Mouse (Mus musculus) limb, embryonic 14.5 days (tissue): Measurements from ENCODE around the gene Hemk1. TPM values are rescaled to one million over a fixed set of nuclear protein-coding genes. Genes with fewer than 3 reads are reported as not detected.

Experiments used
- ATAC-seq: fragments of 200-750 bp; cut with Nextera tagmentation; 2 replicates; pipeline ENCODE4 v1.8.0; 2017; ENCODE audit warnings: low read depth, moderate number of reproducible peaks, moderate TSS enrichment; ENCODE audit not compliant: low FRiP score
- DNase-seq: peaks from one replicate; pipeline ENCODE4 v3.0.0-alpha.2; 2015; ENCODE audit warnings: low spot score
- H3K27ac ChIP-seq: fragments of 300-500 bp; sonication (generic); replicated peaks from 2 replicates; pipeline ENCODE4 v1.5.1; 2014; ENCODE audit warnings: low read depth, mild to moderate bottlenecking, low read length, moderate library complexity, mixed read lengths
- H3K27me3 ChIP-seq: fragments of 300-500 bp; sonication (generic); 2 replicates; pipeline ENCODE4 v1.6.1; 2014; ENCODE audit warnings: low read length, mixed read lengths; ENCODE audit not compliant: control insufficient read depth, insufficient read depth
- H3K36me3 ChIP-seq: fragments of 300-500 bp; sonication (generic); 2 replicates; pipeline ENCODE4 v1.6.1; 2014; ENCODE audit warnings: mild to moderate bottlenecking, low read length, moderate library complexity, mixed read lengths; ENCODE audit not compliant: control insufficient read depth, insufficient read depth
- H3K4me1 ChIP-seq: fragments of 300-500 bp; sonication (generic); 2 replicates; pipeline ENCODE4 v1.6.1; 2014; ENCODE audit warnings: antibody characterized with exemption, low read length, mixed read lengths; ENCODE audit not compliant: control insufficient read depth, insufficient read depth
- H3K4me2 ChIP-seq: fragments of 300-500 bp; sonication (generic); replicated peaks from 2 replicates; pipeline ENCODE4 v1.6.1; 2014; ENCODE audit warnings: low read depth, mild to moderate bottlenecking, low read length, moderate library complexity; ENCODE audit not compliant: severe bottlenecking
- H3K4me3 ChIP-seq: fragments of 300-500 bp; sonication (generic); replicated peaks from 2 replicates; pipeline ENCODE4 v1.5.1; 2014; ENCODE audit warnings: low read length
- H3K9ac ChIP-seq: fragments of 300-500 bp; sonication (generic); 2 replicates; pipeline ENCODE4 v1.6.1; 2014; ENCODE audit warnings: mild to moderate bottlenecking, low read depth, low read length, moderate library complexity; ENCODE audit not compliant: severe bottlenecking
- H3K9me3 ChIP-seq: fragments of 300-500 bp; sonication (generic); 2 replicates; pipeline ENCODE4 v1.6.1; 2016; ENCODE audit warnings: low read length; ENCODE audit not compliant: control insufficient read depth
- POLR2A ChIP-seq: fragments of 200-500 bp; IDR thresholded peaks from 2 replicates; pipeline ENCODE4 v1.8.0; 2012; ENCODE audit warnings: inconsistent platforms, mild to moderate bottlenecking, moderate library complexity, borderline replicate concordance; ENCODE audit not compliant: insufficient read depth, insufficient read length; ENCODE audit errors: extremely low read depth
- WGBS: fragments of 180-500 bp; shearing (Covaris S2); extraction: QIAGEN DNeasy Blood & Tissue Kit; methylation state at CpG from one replicate; pipeline ENCODE4 v1.1.7; 2014; 5-methylcytosine and 5-hydroxymethylcytosine counted together
- polyA plus RNA-seq, 2 experiments: library from polyadenylated mRNA; depleted of rRNA in 1 of 2; stranded (reverse) in 1 of 2; unstranded in 1 of 2; fragments of >200 nt; fragmentation: Nextera tagmentation in 1 of 2; extraction: Ambion mirVana in 1 of 2; gene quantifications; 2 replicates each; pipeline versions ENCODE4 v1.2.1 to v1.2.3; 2012 to 2014

The Hemk1 gene
- polyA plus RNA-seq, 2 experiments = 12.8 to 24.9 TPM

DNA sequence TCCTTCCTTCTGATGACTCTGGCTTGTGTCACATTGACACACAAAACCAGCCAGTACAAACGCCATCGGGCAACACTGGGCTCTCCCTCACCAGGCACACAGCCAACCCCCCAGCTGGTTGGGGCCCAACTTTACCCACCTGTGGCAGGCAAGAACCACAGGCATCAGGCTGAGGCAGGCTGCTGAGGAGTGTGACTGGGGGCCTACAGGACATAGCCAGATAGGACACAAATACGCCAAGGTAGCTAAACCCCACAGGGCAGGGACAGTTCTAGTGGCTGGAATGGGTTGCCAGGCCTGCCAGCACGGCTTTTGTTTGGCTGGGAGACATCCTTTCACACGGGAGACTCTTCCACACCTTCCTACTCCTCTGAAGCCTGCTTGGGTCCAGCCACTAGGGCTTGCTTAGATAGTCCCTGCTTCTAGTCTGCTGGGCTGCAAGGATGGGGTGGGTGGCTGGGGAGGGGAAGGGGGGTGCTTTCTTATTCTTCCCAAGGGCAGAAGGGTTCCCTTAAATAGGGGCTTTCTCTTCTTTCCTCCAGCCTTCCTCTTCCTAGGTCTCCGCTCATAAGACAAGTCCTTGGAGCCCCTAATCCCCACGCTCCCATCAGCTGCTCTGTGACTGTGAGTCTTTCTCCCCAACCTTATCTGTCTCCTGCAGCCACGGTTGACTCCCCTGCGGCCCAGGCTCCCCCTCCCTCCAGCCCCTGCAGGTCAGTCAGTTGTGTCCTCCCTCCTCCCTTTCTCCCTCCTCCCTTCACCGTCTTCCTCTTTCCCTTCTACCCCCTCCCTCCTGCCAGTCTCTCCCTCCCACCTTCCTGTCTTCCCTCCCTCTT is 31.3 kb upstream of the Hemk1 start:
- Histone ChIP-seq H3K4me1 (no peaks in the 10 kb centered on the region), H3K9ac (no peak overlapping the region), H3K27me3 (no peaks in the 10 kb centered on the region), H3K4me3 (no peak overlapping the region), H3K36me3 (no peaks in the 10 kb centered on the region), H3K9me3 (no peaks in the 10 kb centered on the region), H3K4me2 (no peak overlapping the region), H3K27ac (no peak overlapping the region)
- ATAC-seq (no peak), DNase-seq (no peak)
- 36% methylated on average over 10 of the region's 10 CpGs for WGBS
- TF ChIP-seq POLR2A = no peak

GRCm38 (mm10) chr9:107368302-107368701 is 30.2 kb upstream of the Hemk1 start:
- no peak for TF ChIP-seq POLR2A
- no peak overlapping the region for H3K27ac ChIP-seq
- 53% methylated on average over 1 of the region's 1 CpGs for WGBS
- ATAC-seq (no peak), DNase-seq (no peak)
- no peaks in the 10 kb centered on the region for H3K9me3 ChIP-seq
- H3K9ac ChIP-seq = no peak overlapping the region
- H3K4me2 ChIP-seq = no peak overlapping the region
- no peaks in the 10 kb centered on the region for H3K36me3 ChIP-seq
- H3K4me3 ChIP-seq = no peak overlapping the region
- no peaks in the 10 kb centered on the region for H3K4me1 ChIP-seq
- no peaks in the 10 kb centered on the region for H3K27me3 ChIP-seq

GRCm38 (mm10) chr9:107366644-107367043 is 28.5 kb upstream of the Hemk1 start:
- Histone ChIP-seq H3K36me3 (no peaks in the 10 kb centered on the region), H3K4me1 (no peaks in the 10 kb centered on the region), H3K4me2 (no peak overlapping the region), H3K9me3 (no peaks in the 10 kb centered on the region), H3K9ac (no peak overlapping the region), H3K27me3 (no peaks in the 10 kb centered on the region), H3K4me3 (no peak overlapping the region), H3K27ac (no peak overlapping the region)
- peak; percentile 47; the same call in 1 of the 2 replicates for ATAC-seq
- WGBS = 2% methylated on average over 3 of the region's 3 CpGs
- DNase-seq = peak; percentile 71
- TF ChIP-seq POLR2A = no peak

DNA sequence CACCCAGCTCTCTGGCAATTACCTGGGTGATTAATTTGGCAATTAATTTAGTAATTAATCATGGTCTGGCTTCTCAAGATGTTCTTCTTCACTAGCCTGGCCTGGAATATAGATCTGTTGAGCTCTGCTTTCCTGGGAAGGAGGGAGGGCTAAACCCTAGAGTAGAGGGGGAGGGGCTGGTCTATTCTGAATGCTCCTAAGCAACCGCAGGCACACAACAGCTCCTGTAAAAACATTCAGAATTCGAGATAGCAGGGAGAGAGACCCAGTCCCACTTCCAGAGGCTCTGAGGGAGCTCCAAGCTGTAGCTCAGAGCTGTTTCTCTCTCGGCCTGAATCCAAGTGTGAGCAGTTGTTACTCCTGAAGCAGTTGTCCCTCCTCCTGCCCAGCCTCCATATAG is 22.8 kb upstream of the Hemk1 start:
- Histone ChIP-seq H3K36me3 (no peaks in the 10 kb centered on the region), H3K9me3 (no peaks in the 10 kb centered on the region), H3K27me3 (no peaks in the 10 kb centered on the region), H3K4me3 (no peak overlapping the region), H3K27ac (no peak overlapping the region), H3K4me2 (no peak overlapping the region), H3K9ac (no peak overlapping the region), H3K4me1 (no peaks in the 10 kb centered on the region)
- no peak for TF ChIP-seq POLR2A
- no peak for DNase-seq
- 17% methylated on average over 3 of the region's 3 CpGs for WGBS
- ATAC-seq = peak; percentile 60; the same call in 1 of the 2 replicates

DNA sequence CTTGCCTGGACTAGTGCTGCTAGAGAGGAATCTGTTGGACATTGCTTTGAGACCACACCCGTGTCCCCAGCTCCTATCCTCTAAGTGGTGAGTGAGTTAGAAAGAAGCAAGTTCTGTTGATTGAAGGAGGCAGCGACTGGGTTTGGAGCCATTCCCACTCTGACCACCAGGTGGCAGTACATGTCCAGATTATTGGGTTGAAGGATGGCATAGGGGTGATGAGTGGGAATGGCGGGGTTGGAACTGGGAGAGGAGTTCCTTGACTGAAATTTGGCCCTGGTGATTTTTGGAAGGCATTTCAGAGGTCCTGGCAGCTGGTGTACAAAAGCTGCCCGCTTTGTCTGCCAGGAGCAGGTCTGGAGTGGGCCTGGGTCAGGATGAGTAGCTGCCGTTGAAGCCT is 19.5 kb upstream of the Hemk1 start:
- TF ChIP-seq POLR2A = no peak
- no peak for ATAC-seq
- H3K27ac ChIP-seq = no peak overlapping the region

More for the DNA sequence above, 19.5 kb upstream of the Hemk1 start:
- H3K4me2 ChIP-seq = no peak overlapping the region
- peak; percentile 75 for DNase-seq
- 22% methylated on average over 5 of the region's 5 CpGs for WGBS
- H3K4me3 ChIP-seq = no peak overlapping the region
- H3K9ac ChIP-seq = no peak overlapping the region
- no peaks in the 10 kb centered on the region for H3K4me1 ChIP-seq
- no peaks in the 10 kb centered on the region for H3K27me3 ChIP-seq
- H3K9me3 ChIP-seq = no peaks in the 10 kb centered on the region
- no peaks in the 10 kb centered on the region for H3K36me3 ChIP-seq
